Mouse (Mus musculus) urinary bladder, postnatal 10 days (tissue): ENCODE data around the gene Sh3rf3.

Experiments
- DNase-seq: peaks from one replicate; pipeline ENCODE4 v3.0.0; 2022; ENCODE audit warnings: low spot score

The Sh3rf3 gene

DNA sequence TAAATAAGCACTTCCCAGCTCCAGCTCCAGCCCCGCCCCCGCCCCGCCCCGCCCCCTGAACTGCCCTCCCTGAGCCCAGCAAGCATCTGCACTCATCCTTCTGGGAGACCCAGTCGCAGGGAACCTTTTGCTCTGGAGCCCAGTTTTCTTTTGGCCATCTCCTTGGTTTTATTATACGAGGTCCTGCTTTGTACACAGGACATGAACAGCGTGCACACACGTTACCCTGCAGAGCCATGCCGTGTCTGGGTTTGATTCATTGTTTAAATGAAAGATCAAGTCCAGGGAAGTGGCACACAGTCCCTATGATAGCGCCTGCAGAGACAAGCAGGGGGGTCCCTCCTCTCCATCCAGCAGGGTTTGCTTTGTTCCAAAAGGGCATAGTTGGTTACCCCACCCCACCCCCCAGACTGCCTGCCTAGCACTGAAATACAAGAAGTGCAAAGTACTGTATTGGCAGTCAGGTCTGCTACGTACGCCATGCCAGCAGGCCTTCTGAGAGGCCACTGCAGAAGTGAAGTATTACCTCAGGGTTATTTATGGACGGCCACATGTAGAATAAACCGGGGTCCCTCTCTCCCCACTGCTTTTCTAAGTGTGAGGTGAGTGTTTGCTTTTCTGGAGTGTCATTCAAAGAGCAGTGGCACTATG is 41.5 kb downstream of the Sh3rf3 start:
- DNase-seq = no peak

GRCm38 (mm10) chr10:58855199-58855751 is 42.1 kb downstream of the Sh3rf3 start:
- no peak for DNase-seq

- DNase-seq = no peak
These were observed 42.7 kb downstream of the Sh3rf3 start for GRCm38 (mm10) chr10:58855814-58856213.

GRCm38 (mm10) chr10:58856742-58857141 is 43.6 kb downstream of the Sh3rf3 start:
- DNase-seq = no peak

GRCm38 (mm10) chr10:58864735-58865134 is 51.6 kb downstream of the Sh3rf3 start:
- DNase-seq = no peak

GRCm38 (mm10) chr10:58867536-58867935 is 54.4 kb downstream of the Sh3rf3 start:
- DNase-seq = no peak

- DNase-seq = no peak
These were observed 56.7 kb downstream of the Sh3rf3 start for GRCm38 (mm10) chr10:58869836-58870235.

DNA sequence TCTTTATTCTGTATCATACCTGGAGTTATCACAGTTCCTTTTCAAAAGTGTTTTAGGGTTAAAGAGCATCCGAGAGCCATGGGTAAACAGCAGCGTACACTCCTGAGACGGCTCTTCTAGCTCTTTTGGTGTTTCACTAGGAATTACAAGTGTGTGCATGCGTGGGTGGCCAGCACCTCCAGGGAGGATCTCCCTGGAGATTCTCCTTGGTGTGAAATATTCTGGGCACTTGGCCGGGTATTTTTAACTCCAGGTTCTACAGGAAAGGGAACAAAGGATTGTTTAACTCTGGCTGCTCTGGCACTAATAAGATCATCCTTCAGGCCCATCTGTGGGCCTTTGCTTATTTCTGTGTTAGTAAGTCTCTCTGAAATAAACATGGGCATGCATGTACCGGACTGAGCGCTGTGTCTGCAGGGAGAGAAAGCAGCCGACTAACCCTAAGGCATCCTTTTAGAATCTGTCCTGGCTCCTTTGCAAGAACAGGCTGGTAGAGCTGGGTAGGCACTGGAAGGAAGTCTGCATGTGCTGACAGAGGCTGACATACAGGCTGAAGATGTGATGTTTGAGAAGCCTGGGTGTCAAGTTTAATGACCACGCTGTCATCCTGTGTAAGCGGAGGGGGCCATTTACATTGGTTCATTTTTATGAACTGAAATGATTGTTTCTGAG is 58.1 kb downstream of the Sh3rf3 start:
- DNase-seq = no peak

- DNase-seq = no peak
These were observed 58.8 kb downstream of the Sh3rf3 start for GRCm38 (mm10) chr10:58871821-58872577.

DNA sequence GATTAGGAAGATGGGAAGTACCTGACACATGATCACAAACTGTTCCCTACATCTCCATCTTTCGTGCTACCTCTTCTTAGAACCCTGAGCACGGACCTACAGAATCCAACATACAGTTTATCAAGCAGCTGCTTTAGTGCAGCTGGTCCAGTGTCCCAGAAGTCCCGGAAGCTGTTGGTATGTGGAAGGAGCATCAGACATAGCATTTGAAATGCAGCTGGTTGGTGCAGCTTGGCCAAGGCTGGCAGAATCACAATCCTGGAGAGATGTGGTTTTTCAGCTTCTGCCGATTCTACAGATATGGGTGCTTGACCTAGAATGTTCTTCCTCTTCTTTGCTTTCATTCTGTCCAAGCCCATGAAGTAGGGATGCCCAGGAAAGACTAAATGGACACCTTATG is 64.7 kb downstream of the Sh3rf3 start:
- DNase-seq = no peak

DNA sequence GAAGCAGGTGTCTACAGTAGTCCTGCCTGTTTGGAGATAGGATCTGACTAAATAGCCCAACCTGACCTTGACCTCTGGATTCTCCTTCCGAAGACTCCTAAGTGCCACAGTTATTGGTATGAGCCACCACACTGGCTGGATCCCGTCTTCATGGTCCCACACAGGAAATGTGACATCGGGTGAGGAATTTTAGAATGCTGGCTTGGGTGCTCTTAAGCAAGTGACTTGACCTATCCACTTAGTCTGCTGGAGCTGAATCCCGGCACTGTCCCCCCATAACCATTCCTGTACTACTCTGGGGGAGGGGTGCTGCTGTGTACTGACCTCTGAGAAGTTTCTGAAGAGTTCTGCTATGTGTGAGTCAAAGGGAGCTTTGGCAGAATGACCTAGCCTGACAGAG is 65.5 kb downstream of the Sh3rf3 start:
- DNase-seq = no peak

- DNase-seq = no peak
These were observed 69.6 kb downstream of the Sh3rf3 start for GRCm38 (mm10) chr10:58882741-58883140.

GRCm38 (mm10) chr10:58885351-58885750 is 72.2 kb downstream of the Sh3rf3 start:
- DNase-seq = no peak

- DNase-seq = no peak
These were observed 72.7 kb downstream of the Sh3rf3 start for GRCm38 (mm10) chr10:58885816-58886215.

GRCm38 (mm10) chr10:58890671-58891439 is 77.7 kb downstream of the Sh3rf3 start:
- no peak for DNase-seq

DNA sequence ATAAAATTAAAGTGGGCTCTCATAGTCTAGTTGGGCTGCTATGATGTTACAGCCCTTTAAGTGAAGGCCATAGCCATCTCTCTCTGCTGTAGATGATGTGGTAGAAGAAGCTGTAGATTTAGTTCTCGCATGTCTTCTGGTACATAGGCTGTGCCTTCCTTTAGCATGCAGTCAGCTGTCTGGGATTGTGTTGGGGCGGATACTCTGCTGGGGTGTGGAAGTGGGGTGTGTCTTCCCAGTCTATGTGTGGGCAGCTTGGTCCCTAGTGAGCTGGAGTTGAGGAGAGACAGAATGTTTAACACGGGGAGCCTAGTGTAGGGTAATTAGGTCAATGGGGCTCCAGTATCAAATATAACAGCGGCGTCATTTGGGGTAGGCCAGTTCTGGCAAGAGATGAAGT is 82.3 kb downstream of the Sh3rf3 start:
- no peak for DNase-seq

GRCm38 (mm10) chr10:58897009-58897543 is 83.9 kb downstream of the Sh3rf3 start:
- no peak for DNase-seq

DNA sequence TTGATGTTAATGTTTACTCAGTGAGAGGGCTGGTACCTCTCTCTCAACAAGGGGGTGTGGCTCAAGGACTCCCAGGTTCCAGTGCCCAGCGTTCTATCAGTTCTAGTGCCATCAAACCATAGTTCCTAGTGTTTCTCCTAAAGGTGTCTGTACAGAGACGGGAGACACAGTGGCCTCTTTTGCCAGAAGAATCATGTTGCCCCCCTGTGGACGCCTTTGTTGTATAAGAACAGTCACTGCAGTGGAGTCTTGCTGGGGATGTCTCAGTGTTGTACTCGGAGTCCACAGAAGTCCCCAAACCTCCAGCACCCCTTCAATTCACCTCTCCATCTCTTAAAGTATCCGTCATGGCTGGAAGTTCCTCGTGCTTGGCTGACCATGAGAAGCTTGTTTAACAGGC is 92.1 kb downstream of the Sh3rf3 start:
- no peak for DNase-seq

- no peak for DNase-seq
These were observed 93.9 kb downstream of the Sh3rf3 start for GRCm38 (mm10) chr10:58907001-58907443.

DNA sequence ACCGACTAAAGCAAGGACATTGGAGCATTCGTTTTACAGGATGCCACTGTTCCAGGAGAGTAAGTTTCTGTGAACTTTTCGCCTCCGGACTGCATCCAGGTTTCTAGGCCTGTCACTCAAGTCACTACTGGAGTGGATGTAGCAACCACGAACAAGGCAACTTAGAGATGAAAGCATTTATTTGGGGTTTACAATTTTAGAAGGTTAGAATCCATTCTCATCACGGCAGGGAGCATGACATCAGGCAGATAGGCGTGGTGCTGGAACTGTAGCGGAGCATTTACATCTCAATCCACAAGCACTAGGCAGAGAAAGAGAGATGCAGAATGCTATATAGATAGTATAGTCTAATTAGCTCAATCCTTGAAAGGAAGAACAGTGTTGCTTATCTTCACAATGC is 95.3 kb downstream of the Sh3rf3 start:
- DNase-seq = no peak

GRCm38 (mm10) chr10:58915301-58916245 is 102.4 kb downstream of the Sh3rf3 start:
- DNase-seq = no peak
